Mouse (Mus musculus) layer of hippocampus, adult 18-20 months (tissue): ENCODE measurements at regions not wholly inside any gene's neighbourhood (a gene's known extent, or its start where the extent isn't known, plus 50 kb on each side); places are given as distances from the start of the nearest gene placed in this dataset.

ENCODE experiments used
- DNase-seq, 2 experiments: peaks; one replicate each; pipeline ENCODE4 v3.0.0; 2022; ENCODE audit warnings: low spot score in 2 of 2

DNA sequence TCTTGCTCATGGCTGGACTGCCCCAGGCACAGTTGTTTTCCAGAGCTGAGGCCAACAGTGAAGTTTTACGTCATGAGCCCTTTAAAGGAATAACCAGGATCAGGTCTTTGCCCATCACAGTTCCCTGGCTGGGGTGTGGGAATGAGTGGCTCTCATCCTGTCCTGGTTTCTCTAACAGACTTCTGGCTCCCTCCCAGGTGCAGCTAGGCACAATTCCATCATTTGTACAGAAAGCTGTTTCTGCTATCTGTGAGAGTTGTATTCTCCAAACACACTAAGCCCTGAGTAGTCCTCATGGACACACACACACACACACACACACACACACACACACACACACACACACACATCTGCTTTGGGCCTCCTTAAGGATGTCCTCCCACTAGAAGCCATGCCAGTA lies 127.1 kb upstream of the Impad1 start:
- peak in 1 of 2 experiments; percentile 13 for DNase-seq

- DNase-seq = peak in 1 of 2 experiments; percentile 5
These were observed 82.1 kb upstream of the Impad1 start for GRCm38 (mm10) chr4:4875257-4875656.

- DNase-seq = no peak
These were observed 65.2 kb upstream of the Impad1 start for GRCm38 (mm10) chr4:4858345-4858744.
